Mouse (Mus musculus) bone marrow, adult 2 months (tissue): ENCODE results near the gene Gna12.

ENCODE experiments used
- CTCF ChIP-seq: fragments of 200-500 bp; IDR thresholded peaks from 2 replicates; pipeline ENCODE4 v1.5.1; 2011; ENCODE audit warnings: low read length, control low read depth; ENCODE audit not compliant: control insufficient read depth, insufficient read depth
- POLR2A ChIP-seq: fragments of 200-500 bp; IDR thresholded peaks from 2 replicates; pipeline ENCODE4 v1.6.1; 2011; ENCODE audit warnings: low read depth, mild to moderate bottlenecking, control low read depth, low read length, borderline replicate concordance; ENCODE audit not compliant: control insufficient read depth

DNA sequence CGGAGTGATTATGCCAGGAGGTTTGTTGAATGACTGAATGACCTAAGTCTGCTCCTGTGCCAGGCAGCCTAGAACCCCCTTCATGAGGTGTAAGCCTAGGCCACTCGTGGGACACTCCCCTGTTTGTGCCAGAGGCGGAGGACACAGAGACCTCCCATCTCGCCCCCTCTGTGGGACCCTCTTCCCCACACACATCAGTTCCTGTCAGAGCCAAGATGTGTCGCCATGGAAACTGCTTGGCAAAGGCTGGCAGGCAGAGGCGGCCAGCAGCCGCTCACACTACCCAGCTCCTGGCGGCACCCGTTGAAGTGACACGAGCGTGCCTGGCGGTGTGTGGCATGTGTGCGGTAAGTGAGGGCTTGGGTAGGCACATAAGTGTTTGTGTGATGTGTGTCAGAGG, 106.4 kb downstream of the Gna12 start, which contains the start of gene Amz1:
- no peak for TF ChIP-seq POLR2A
- TF ChIP-seq CTCF = no peak
